Mouse (Mus musculus) embryonic stem cell, embryonic (primary cell): ENCODE measurements around the gene Dirc2.

ENCODE experiments used
- CTCF ChIA-PET, 4 experiments: fragments of 300-600 bp in 2 of 4; fragments of 350-600 bp in 2 of 4; sonication (Branson Sonifier 250); formaldehyde crosslinking; loops; one replicate each; lab custom pipeline; 2022; ENCODE audit warnings: inconsistent platforms in 2 of 4; lab: Charles Lee
- POLR2A ChIA-PET, 4 experiments: fragments of 300-600 bp in 2 of 4; fragments of 350-600 bp in 2 of 4; sonication (Branson Sonifier 250); formaldehyde crosslinking; loops; one replicate each; lab custom pipeline; 2022; ENCODE audit warnings: antibody characterized with exemption in 4 of 4, inconsistent platforms in 1 of 4; lab: Charles Lee

Dirc2 gene

GRCm38 (mm10) chr16:35691606-35692005 lies 77.5 kb downstream of the Dirc2 start:
- ChIA-PET POLR2A (interaction anchor here in 2 of 4 experiments (0.6 to 2.7 kb wide), 5 partner anchors 10 to 383 kb away, joined by 3 to 12 read pairs (median 4); partner anchors contain the start of gene Hspbap1 (in 1 of the 2)), CTCF (interaction anchor here in 2 of 4 experiments (0.6 to 1.2 kb wide), 2 partner anchors 10 to 106 kb away, joined by 3 read pairs; no protein-coding TSS in a partner anchor)

- ChIA-PET CTCF (no interaction called here), POLR2A (no interaction called here)
Observed at GRCm38 (mm10) chr16:35686491-35686890, 82.7 kb downstream of the Dirc2 start.

- ChIA-PET CTCF (interaction anchor here in 1 of 4 experiments (0.6 kb wide), 1 partner anchor 144 kb away, joined by 4 read pairs; no protein-coding TSS in a partner anchor), POLR2A (interaction anchor here in 2 of 4 experiments (0.6 kb wide), 2 partner anchors 9 to 149 kb away, joined by 3 to 5 read pairs; no protein-coding TSS in a partner anchor)
Observed at GRCm38 (mm10) chr16:35685027-35685426, 84.1 kb downstream of the Dirc2 start.

GRCm38 (mm10) chr16:35681327-35682108 lies 87.6 kb downstream of the Dirc2 start:
- ChIA-PET POLR2A (interaction anchor here in 3 of 4 experiments (0.6 to 2.6 kb wide), 29 partner anchors 8 to 1798 kb away, joined by 3 to 12 read pairs (median 4); partner anchors contain the start of genes Sec22a (in 3 of the 3) and Sema5b (in 2 of the 3)), CTCF (interaction anchor here (0.6 to 1.3 kb wide), 10 partner anchors 10 to 318 kb away, joined by 3 to 13 read pairs (median 3); partner anchors contain the start of genes Sec22a (in 1 of the 4) and Sema5b (in 1 of the 4))

- POLR2A ChIA-PET: interaction anchor here in 3 of 4 experiments (0.6 to 1.7 kb wide), 9 partner anchors 9 to 368 kb away, joined by 3 to 6 read pairs (median 3); partner anchors contain the start of gene Sec22a (in 1 of the 3)
- CTCF ChIA-PET: interaction anchor here in 2 of 4 experiments (0.7 to 1.3 kb wide), 5 partner anchors 50 to 185 kb away, joined by 3 to 6 read pairs (median 5); partner anchors contain the start of gene Sema5b (in 1 of the 2)
Observed at GRCm38 (mm10) chr16:35678476-35678875, 90.7 kb downstream of the Dirc2 start.

GRCm38 (mm10) chr16:35677511-35678113 lies 91.5 kb downstream of the Dirc2 start:
- ChIA-PET POLR2A (interaction anchor here in 3 of 4 experiments (0.6 to 1.7 kb wide), 4 partner anchors 75 to 394 kb away, joined by 3 to 6 read pairs (median 4); partner anchors contain the start of genes Ccdc58 (in 1 of the 3) and Fam162a (in 1 of the 3)), CTCF (interaction anchor here in 1 of 4 experiments (0.8 to 1.3 kb wide), 2 partner anchors 49 to 137 kb away, joined by 5 read pairs; partner anchors contain the start of gene Sema5b)

- CTCF ChIA-PET: interaction anchor here in 1 of 4 experiments (0.6 to 0.7 kb wide), 2 partner anchors 26 to 197 kb away, joined by 3 read pairs; no protein-coding TSS in a partner anchor
- POLR2A ChIA-PET: interaction anchor here in 1 of 4 experiments (1.6 kb wide), 1 partner anchor 17 kb away, joined by 3 read pairs; no protein-coding TSS in a partner anchor
Observed at GRCm38 (mm10) chr16:35664847-35665246, 104.3 kb downstream of the Dirc2 start.

GRCm38 (mm10) chr16:35663831-35664414 lies 105.2 kb downstream of the Dirc2 start:
- POLR2A ChIA-PET: interaction anchor here in 3 of 4 experiments (0.6 to 1.6 kb wide), 3 partner anchors 17 to 459 kb away, joined by 3 to 5 read pairs (median 3); no protein-coding TSS in a partner anchor

GRCm38 (mm10) chr16:35660222-35660621 lies 108.9 kb downstream of the Dirc2 start:
- ChIA-PET POLR2A (interaction anchor here in 3 of 4 experiments (0.6 to 2.4 kb wide), 6 partner anchors 8 to 119 kb away, joined by 3 to 20 read pairs (median 3); partner anchors contain the start of gene Sema5b (in 1 of the 3)), CTCF (interaction anchor here in 3 of 4 experiments (0.7 to 1.7 kb wide), 3 partner anchors 31 to 120 kb away, joined by 3 to 4 read pairs (median 3); no protein-coding TSS in a partner anchor)

More at GRCm38 (mm10) chr16:35663831-35664414, 105.2 kb downstream of the Dirc2 start:
- CTCF ChIA-PET: interaction anchor here in 1 of 4 experiments (0.6 kb wide), 1 partner anchor 11 kb away, joined by 5 read pairs; no protein-coding TSS in a partner anchor

GRCm38 (mm10) chr16:35653951-35654350 lies 115.2 kb downstream of the Dirc2 start:
- POLR2A ChIA-PET: interaction anchor here in 1 of 4 experiments (0.7 to 1.3 kb wide), 3 partner anchors 36 to 65 kb away, joined by 3 to 7 read pairs (median 3); no protein-coding TSS in a partner anchor
- CTCF ChIA-PET: interaction anchor here in 1 of 4 experiments (0.7 to 0.9 kb wide), 2 partner anchors 23 to 113 kb away, joined by 3 read pairs; partner anchors contain the start of gene Sema5b

GRCm38 (mm10) chr16:35652706-35653105 lies 116.5 kb downstream of the Dirc2 start:
- CTCF ChIA-PET: no interaction called here
- POLR2A ChIA-PET: interaction anchor here in 1 of 4 experiments (1.3 to 2.8 kb wide), 2 partner anchors 7 to 64 kb away, joined by 3 to 20 read pairs; no protein-coding TSS in a partner anchor

GRCm38 (mm10) chr16:35652206-35652605 lies 117.0 kb downstream of the Dirc2 start:
- POLR2A ChIA-PET: interaction anchor here in 2 of 4 experiments (1.0 to 2.8 kb wide), 2 partner anchors 8 to 30 kb away, joined by 4 to 20 read pairs; no protein-coding TSS in a partner anchor
- CTCF ChIA-PET: no interaction called here

- POLR2A ChIA-PET: no interaction called here
- CTCF ChIA-PET: interaction anchor here in 1 of 4 experiments (0.7 kb wide), 1 partner anchor 747 kb away, joined by 3 read pairs; no protein-coding TSS in a partner anchor
Observed at GRCm38 (mm10) chr16:35648862-35649261, 120.3 kb downstream of the Dirc2 start.
